Mouse (Mus musculus) NIH3T3 (cell line): Measurements from ENCODE around the gene Ncam1.

Experiments
- DNase-seq: peaks from one replicate; pipeline ENCODE4 v3.0.0-alpha.2; 2012; ENCODE audit warnings: low read depth

Gene Ncam1

DNA sequence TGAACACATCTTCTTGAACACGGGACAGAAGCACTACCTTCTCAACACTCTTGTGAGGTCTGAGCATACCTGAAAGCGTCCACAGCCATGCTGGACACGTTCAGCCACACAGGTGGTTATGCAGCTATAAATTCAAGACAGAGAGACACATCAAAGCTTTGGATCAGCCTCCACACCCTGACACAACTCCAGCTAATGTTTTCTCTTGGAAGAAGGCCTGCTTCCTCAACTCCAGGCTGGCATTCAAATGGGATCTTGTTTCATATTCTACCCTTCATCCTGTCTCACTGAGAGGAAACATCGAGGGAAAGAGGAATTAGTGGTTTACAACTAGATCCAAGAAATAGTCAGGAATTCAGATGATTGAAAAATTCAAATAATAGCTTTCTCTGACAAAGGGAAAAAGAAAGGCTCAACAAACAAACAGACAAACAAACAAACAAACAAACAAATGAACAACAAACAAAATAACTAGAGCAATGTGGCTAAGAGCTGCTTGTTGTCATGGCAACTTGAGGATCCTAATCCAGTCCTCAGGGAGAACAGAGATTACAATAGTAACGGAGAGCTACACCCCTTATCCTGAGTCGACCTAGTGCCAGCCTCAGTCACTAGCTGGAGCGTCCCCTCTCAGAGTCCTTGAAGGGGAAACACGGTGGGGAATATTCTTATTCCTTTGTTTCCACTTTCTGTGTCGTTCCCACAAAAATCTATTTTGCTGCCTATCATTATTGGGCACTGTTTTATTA, 175.6 kb downstream of the Ncam1 start:
- no peak for DNase-seq

DNA sequence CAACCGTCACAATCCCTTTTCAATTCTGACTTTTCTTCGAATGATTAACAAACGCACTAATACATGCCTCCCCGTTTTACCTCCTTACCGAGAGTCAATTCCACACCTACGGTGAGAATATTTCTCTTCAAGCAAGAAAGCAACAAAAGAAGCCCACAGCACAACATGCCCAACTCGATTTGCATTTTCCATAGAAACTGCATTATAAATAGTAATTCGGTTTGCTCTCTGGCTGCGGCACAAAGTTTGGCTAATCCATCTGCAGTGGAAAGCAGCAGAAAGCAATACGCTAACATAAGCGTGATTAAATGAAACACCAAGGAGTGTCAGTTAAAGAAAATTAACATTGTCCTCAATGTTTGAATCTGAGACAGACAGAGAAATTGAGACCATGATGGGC, 177.0 kb downstream of the Ncam1 start:
- no peak for DNase-seq

DNA sequence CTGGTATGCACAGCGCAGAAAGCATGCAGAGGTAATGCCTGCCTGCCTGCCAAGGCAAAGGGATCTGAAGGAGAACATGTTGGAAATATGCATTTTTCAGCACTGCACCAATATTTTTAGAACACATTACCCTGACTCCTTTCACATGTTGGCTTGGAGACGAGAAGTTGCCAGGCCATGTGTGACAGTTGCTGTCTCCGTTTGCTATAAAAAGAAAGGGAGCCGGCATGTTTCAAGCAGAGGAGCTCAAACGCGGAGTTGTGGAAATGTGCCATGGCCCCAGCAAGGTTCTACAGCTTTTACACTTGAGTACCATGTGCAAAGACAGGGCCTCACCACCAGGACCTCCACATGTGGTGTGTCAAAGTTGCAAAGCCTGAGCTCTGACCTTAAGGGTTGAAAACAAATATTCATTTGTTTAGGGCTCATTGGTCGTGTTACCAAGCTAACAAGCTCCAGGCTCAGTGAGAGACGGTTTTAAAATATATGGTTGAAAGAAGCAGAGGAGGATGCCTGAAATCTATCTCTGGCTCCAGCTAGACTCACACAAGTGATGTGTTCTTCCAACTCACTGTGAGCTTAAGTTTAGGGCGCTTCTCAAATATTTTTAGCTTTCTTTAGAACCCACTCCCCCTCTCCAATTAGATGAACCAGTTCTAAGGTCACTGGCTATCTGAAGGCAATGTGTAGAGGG, 179.9 kb downstream of the Ncam1 start:
- DNase-seq: no peak

- DNase-seq: no peak
Observed at GRCm38 (mm10) chr9:49618266-49618665, 180.5 kb downstream of the Ncam1 start.

DNA sequence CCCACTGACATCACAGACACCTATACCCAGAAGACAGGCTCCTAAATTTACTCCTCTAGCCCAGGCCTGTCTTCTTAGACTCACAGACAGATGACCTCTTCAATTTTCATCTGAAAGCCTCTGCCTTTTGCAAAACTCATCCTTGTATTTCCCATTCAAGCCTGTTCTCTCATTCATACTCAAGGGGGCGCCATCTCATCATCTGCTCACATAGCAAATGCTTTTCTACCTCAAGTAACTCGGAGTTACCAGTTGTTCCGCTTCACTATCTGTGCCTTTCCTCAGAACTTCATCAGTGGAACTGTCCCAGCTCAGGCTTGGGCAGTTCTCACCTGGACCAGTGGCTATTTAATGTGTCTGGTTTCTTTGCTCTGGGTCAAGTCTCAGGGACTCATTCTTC, 181.5 kb downstream of the Ncam1 start:
- DNase-seq: peak; percentile 71

DNA sequence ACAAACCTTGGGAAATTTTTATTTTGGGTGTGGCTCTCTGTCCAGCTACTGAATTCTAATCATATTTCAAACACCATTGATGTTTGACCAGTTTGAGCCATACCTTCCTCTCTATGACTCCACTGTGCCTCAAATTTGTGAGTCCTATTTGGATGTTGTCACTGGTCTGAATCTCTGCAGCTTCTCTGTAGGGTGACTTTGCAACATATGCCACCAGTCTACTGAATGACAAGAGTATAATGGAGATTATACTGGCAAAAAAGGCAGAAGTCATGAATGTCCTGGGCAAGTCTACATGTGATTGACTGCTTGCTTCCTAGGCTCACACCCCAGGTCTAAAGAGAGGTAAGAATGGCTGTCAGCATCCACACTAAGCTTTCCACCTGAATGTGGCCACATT, 186.3 kb downstream of the Ncam1 start:
- DNase-seq: no peak

DNA sequence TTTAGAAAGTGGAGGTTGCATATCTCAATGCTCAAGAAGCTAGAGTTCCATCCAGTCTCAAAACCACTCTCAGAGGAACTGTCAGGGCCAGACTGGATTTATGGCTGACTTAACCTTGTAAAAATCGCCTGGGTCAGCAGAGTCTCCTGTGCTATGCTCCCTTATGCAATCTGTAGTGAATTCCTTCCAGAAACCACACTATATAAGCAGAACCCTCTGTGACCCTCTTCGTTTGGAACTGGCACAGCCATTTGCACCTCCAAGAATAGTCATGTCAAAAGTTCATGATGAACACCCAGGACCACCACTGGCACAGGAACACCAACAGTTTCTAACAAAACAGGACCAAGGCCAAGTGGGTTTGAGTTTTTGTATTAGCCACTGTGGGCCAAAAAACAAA, 190.5 kb downstream of the Ncam1 start:
- peak; percentile 76 for DNase-seq

GRCm38 (mm10) chr9:49606717-49607116, 192.0 kb downstream of the Ncam1 start:
- DNase-seq: no peak

GRCm38 (mm10) chr9:49606317-49606716, 192.4 kb downstream of the Ncam1 start:
- DNase-seq: peak; percentile 53

GRCm38 (mm10) chr9:49605791-49606190, 192.9 kb downstream of the Ncam1 start:
- peak; percentile 88 for DNase-seq

- peak; percentile 39 for DNase-seq
Observed at GRCm38 (mm10) chr9:49605351-49605750, 193.4 kb downstream of the Ncam1 start.

DNA sequence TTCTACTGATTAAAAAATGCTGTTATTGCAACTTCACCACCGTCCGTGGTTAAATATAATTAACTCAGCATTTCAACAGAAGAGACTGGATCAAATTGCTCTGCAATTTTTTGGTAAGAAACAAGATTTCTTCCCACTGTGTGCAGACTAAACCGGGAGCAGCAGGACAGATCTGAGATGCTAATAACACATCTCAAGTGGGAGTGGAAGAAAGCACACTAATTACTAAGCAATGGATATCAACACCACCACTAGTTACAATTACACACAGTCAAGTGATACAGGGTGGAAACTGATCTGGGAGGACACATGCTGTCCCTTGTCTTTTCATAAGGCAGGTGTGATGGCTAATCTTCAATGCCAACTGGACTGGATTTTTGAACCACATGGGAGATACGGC, 197.5 kb downstream of the Ncam1 start:
- DNase-seq: no peak

DNA sequence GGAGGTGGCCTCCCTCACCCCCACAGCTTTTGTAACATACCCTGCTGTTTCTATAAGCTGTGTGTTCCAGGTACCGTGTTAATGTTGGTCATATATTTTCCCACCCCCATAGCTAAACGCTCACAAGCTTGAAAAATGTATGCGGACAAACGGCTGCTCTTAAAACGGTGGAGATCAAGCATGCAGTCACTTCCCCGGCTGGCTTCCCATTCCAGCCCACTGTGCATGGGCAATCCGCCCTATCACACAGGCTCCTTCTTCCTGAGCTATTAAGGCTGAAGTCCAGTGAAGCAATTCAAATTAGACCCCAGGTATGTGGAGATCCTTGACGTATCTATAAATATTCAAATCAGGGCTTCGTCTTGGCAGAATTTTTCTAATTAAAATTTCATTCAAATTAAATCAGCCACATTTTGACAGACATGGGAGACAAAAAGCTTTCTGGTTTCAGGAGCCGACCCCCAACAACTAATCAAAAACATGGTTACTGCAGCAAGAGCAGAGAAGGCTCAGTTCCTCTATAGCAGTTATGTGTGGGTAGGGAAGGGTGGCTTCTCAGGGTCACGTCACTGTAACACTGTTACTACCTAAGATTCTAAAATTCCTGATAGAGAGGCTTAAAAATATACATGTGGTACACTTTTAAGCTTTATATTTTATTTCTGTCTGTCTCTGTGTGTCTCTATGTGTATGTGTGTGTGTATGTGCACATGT, 202.9 kb downstream of the Ncam1 start:
- DNase-seq: no peak

GRCm38 (mm10) chr9:49594876-49595634, 203.7 kb downstream of the Ncam1 start:
- no peak for DNase-seq

DNA sequence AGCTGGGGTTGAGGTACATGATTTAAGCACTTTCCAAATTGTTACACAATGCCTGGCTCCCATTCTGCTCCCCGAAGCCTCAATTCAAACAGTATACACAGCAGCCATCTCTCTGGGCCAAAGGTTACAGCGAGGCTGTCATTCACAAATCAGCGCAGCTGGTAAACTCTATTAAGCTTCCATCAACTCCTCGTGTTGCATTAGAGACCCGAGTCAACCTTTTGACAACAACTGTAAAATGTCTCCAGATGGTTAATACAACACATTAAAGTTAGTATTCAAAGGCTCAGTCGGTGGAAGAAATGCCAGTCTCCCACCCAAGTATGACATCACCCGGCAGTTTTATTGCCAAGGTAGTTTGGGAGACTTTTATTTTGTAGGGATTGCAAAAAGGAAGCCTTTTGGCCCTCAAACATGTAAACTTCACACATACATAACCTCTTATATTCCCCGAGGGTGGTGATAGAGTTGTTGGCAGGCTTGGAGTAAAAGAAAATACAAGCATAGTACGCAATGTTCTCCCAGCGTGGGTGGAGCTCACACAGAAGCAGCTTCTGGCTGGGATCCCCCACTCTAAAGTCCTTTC, 204.7 kb downstream of the Ncam1 start:
- peak; percentile 79 for DNase-seq

DNA sequence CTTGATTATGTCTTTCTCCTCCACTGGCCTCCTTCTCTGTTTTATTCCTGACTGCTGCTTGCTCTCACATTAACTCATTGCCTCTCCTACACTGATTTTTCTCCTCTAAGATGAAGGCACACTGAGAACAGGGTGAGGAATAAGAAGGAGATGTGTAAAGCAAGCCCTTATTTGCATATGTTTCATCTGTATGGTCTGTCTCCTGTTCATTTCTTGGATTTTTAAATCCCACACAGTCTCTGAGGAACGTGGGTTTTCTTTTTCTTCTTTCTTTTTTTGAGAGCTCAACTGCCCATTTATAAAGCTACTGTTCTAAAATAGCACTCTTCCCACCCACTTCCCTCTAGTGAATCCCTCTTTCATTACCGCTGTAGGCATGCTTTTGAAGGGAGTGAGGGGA, 206.7 kb downstream of the Ncam1 start:
- DNase-seq: no peak

- DNase-seq: no peak
Observed at GRCm38 (mm10) chr9:49590261-49590660, 208.5 kb downstream of the Ncam1 start.

DNA sequence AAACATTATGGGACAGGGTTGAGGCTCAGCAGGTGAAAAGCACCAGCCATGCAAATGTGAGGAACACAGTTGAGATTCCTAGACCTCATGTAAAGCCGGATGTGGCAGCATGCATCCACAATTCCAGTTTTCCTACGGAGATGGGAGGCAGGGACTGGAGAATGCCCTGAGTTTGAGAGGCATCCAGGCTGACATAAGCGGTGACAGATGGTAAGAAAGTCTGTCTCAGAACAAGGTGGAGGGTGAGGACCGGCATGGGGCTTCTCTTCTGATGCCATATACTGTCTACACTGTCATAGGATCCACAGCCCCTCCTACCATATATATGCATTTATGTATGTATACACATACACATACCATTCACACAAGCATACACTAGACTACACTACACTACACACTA, 221.6 kb downstream of the Ncam1 start:
- no peak for DNase-seq

DNA sequence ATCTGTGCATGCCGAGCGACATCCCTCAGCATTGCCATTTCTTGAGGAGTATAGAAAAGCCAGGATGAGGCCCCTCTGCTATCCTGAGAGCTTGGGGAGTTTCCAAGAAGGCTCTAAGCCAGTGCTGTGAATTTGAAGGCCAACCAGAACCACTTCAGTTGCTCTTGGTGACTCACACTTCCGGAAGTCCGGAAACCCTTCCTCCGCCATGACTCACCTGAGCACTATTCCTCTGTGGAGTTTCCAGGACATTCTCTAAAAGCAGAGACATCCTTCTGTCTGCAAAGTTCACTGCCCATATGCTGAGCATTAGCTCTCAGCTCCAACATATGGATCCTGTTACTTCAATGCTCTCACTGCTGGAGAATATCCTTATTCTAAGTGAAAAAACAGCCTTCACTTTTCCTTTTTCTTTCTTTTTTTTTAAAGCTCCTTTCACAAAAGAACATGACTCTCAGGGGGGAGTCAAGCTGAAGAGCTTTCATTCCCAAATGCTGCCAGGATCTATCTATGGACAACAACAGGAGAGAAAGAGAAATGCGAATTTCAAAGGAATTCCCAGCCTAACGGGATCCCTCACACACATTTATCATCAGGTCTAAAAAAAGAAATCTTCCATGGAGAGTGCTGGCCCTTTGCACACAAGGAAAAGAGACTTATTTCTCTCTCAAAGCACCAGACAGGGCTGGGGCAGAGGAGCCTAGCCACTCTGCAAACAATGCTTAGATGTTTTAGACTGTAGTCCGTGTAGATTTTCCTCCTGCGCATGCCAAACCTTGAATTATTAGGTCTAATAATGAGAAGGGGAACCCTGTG, 226.8 kb downstream of the Ncam1 start:
- DNase-seq: peak; percentile 74

DNA sequence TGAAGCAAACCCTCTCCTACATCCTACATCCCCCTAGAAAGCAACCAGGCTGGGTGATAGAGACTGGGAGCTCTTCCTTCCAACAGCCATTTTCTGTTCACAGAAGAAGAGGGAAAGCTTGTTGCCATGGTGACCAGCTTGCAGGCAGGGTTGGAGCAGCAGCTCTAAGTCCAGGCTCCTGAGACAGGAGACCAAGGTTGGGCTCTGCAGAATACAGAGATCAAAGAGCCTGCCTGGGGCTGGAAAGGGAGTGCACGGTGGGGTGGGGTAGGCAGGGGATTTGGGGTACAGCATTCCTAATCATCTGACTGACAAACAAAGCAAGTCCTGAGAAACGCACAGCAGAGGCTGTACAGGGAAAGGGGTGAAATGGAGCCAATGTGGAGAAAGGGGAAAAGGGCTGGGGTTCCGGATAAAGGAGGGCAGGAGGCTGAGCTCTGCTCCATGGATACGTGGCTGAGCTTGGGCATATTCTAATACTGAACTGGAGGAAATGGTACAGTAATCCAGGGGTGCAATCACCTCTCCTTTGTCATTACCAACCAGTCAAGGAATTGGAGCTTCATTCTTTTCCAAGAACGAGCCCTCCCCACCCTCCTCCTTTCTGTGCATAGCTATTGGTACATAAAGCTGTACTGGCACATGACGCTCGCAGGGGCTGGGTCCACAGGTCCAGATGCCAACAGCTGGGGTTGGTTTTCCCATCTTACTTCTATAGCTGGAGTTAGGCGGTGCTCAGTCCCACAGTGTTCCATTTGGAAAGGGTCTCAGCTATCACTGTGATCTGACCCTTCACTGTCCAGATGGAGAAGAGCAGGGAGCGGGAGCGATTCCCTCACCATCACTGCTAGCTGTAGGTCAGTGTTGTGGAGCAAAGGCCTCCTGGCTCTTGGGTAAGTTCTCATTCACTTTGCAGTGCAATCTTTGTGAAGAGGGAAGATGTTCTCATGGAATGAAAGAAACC, 227.7 kb downstream of the Ncam1 start:
- peak; percentile 25 for DNase-seq
